Mouse (Mus musculus): ENCODE measurements around the gene Troap.

GRCm38 (mm10) chr15:99084618-99085017 lies 10.2 kb downstream of the Troap start:
- TF ChIP-seq MYC (IDR thresholded peaks at IDR 0.05; ENCODE audit: low read depth, low read length), result no peak
- no peak for TF ChIP-seq CHD2 (IDR thresholded peaks at IDR 0.05; ENCODE audit: low read length)
- no peak for TF ChIP-seq ZMIZ1 (IDR thresholded peaks at IDR 0.05; ENCODE audit: low read depth, low read length)
- no peak for TF ChIP-seq MAX (IDR thresholded peaks at IDR 0.05; ENCODE audit: low read length)
- TF ChIP-seq POLR2A (IDR thresholded peaks at IDR 0.05; ENCODE audit: control insufficient read depth in 1 of 2, insufficient read depth in 1 of 2, low read depth in 1 of 2, low read length in 2 of 2, poor library complexity in 1 of 2), result no peak
- TF ChIP-seq CTCF (IDR thresholded peaks at IDR 0.05 in 2 of 3, conservative IDR thresholded peaks at IDR 0.05 in 1 of 3; ENCODE audit: control insufficient read depth in 1 of 3, insufficient read depth in 1 of 3, low read depth in 2 of 3, low read length in 3 of 3, poor library complexity in 1 of 3, severe bottlenecking in 1 of 3), result no peak

Data from MEL (cell line).